8 mouse cellular contexts compared by ENCODE assay signal in genomic region chr4:47050167-47050566, GRCm38 (mm10). TPM values are rescaled to one million over a fixed set of nuclear protein-coding genes. Genes with fewer than 3 reads are reported as not detected.
DNase-seq lines count a peak whose midpoint lies in the region; ATAC-seq and TF ChIP-seq lines count a peak whose summit lies in the region.

No protein-coding gene starts in this region.

- H3K9ac ChIP-seq in heart, embryonic 12.5 days = no peak overlapping the region
- no peak overlapping the region for H3K9ac ChIP-seq in liver, embryonic 13.5 days
- no peak overlapping the region for H3K9ac ChIP-seq in neural tube, embryonic 13.5 days
- no peak overlapping the region for H3K9ac ChIP-seq in stomach, postnatal 0 days (ENCODE audit: low read length)

- peaks cover 15% of the 10 kb centered on the region; the same call in 1 of the 2 replicates for H3K27me3 ChIP-seq in heart, embryonic 12.5 days (replicated peaks)
- H3K27me3 ChIP-seq in liver, embryonic 13.5 days = peaks cover 44% of the 10 kb centered on the region
- no peaks in the 10 kb centered on the region for H3K27me3 ChIP-seq in neural tube, embryonic 13.5 days
- no peaks in the 10 kb centered on the region for H3K27me3 ChIP-seq in stomach, postnatal 0 days (ENCODE audit: control insufficient read depth, insufficient read depth, low read length)

- no peak for TF ChIP-seq EP300 in stomach, postnatal 0 days (optimal IDR thresholded peaks at IDR 0.05)

- H3K4me1 ChIP-seq in heart, embryonic 12.5 days (replicated peaks) = peaks cover 18% of the 10 kb centered on the region
- no peaks in the 10 kb centered on the region for H3K4me1 ChIP-seq in liver, embryonic 13.5 days (replicated peaks)
- H3K4me1 ChIP-seq in neural tube, embryonic 13.5 days (replicated peaks) = peaks cover 20% of the 10 kb centered on the region
- no peaks in the 10 kb centered on the region; the same call in 1 of the 2 replicates for H3K4me1 ChIP-seq in stomach, postnatal 0 days (replicated peaks; ENCODE audit: control insufficient read depth, insufficient read depth)

- TF ChIP-seq CTCF in brain, embryonic 14.5 days (IDR thresholded peaks at IDR 0.05; ENCODE audit: borderline replicate concordance, extremely low read depth, insufficient read depth, insufficient read length) = peak; percentile 84
- TF ChIP-seq CTCF in stomach, postnatal 0 days (IDR thresholded peaks at IDR 0.05; ENCODE audit: low read depth) = peak; percentile 98

- no peak for TF ChIP-seq POLR2A in brain, embryonic 14.5 days (IDR thresholded peaks at IDR 0.05; ENCODE audit: borderline replicate concordance, extremely low read depth, insufficient read depth, insufficient read length, poor library complexity, severe bottlenecking)

- no peak overlapping the region for H3K4me3 ChIP-seq in heart, embryonic 12.5 days
- H3K4me3 ChIP-seq in liver, embryonic 13.5 days (replicated peaks) = no peak overlapping the region
- H3K4me3 ChIP-seq in neural tube, embryonic 13.5 days = no peak overlapping the region
- H3K4me3 ChIP-seq in stomach, postnatal 0 days (ENCODE audit: low read depth, low read length) = no peak overlapping the region

- H3K36me3 ChIP-seq in heart, embryonic 12.5 days = no peaks in the 10 kb centered on the region
- H3K36me3 ChIP-seq in liver, embryonic 13.5 days = no peaks in the 10 kb centered on the region
- no peaks in the 10 kb centered on the region for H3K36me3 ChIP-seq in neural tube, embryonic 13.5 days
- peaks cover 2% of the 10 kb centered on the region; the same call in 1 of the 2 replicates for H3K36me3 ChIP-seq in stomach, postnatal 0 days (ENCODE audit: control insufficient read depth, insufficient read depth, low read length)

- 0% methylated on average over 1 of the region's 1 CpGs for WGBS in heart, embryonic 12.5 days
- 4% methylated on average over 1 of the region's 1 CpGs for WGBS in liver, embryonic 13.5 days (ENCODE audit: insufficient replicate concordance)
- 0% methylated on average over 1 of the region's 1 CpGs for WGBS in neural tube, embryonic 13.5 days
- 0% methylated on average over 1 of the region's 1 CpGs for WGBS in stomach, postnatal 0 days

- H3K9me3 ChIP-seq in heart, embryonic 12.5 days (replicated peaks) = no peaks in the 10 kb centered on the region
- no peaks in the 10 kb centered on the region for H3K9me3 ChIP-seq in liver, embryonic 13.5 days (replicated peaks)
- H3K9me3 ChIP-seq in neural tube, embryonic 13.5 days = no peaks in the 10 kb centered on the region
- no peaks in the 10 kb centered on the region for H3K9me3 ChIP-seq in stomach, postnatal 0 days (ENCODE audit: control insufficient read depth, low read length)

- peak; percentile 76 for DNase-seq in brain, embryonic 14.5 days (ENCODE audit: low read depth)
- peak; percentile 95 for DNase-seq in kidney, postnatal 10 days
- peak; percentile 31 for DNase-seq in liver, embryonic 13.5 days
- peak; percentile 90 for DNase-seq in stomach, postnatal 0 days (ENCODE audit: low spot score)

- no peak overlapping the region for H3K27ac ChIP-seq in heart, embryonic 12.5 days (ENCODE audit: poor library complexity, severe bottlenecking)
- no peak overlapping the region for H3K27ac ChIP-seq in liver, embryonic 13.5 days
- H3K27ac ChIP-seq in neural tube, embryonic 13.5 days (replicated peaks) = 0 out of 2 replicates have a peak overlapping the region, but pooled peaks have one; percentile 9
- no peak overlapping the region for H3K27ac ChIP-seq in stomach, postnatal 0 days (replicated peaks)

- no peak overlapping the region for H3K4me2 ChIP-seq in heart, embryonic 12.5 days
- no peak overlapping the region for H3K4me2 ChIP-seq in liver, embryonic 13.5 days
- H3K4me2 ChIP-seq in neural tube, embryonic 13.5 days = no peak overlapping the region
- H3K4me2 ChIP-seq in stomach, postnatal 0 days (replicated peaks; ENCODE audit: low read depth) = no peak overlapping the region

- ATAC-seq in CD4-positive, CD25-positive, alpha-beta regulatory T cell, adult 4 months = peak; percentile 32
- ATAC-seq in erythroid progenitor cell, adult 5-6 weeks (replicated peaks; ENCODE audit: low FRiP score, poor library complexity, severe bottlenecking) = peak; percentile 53; the same call in 1 of the 2 replicates
- ATAC-seq in heart, embryonic 12.5 days (ENCODE audit: insufficient number of reproducible peaks, low FRiP score) = peak; percentile 13; the same call in 1 of the 2 replicates
- ATAC-seq in liver, embryonic 13.5 days (ENCODE audit: low read depth) = no peak
- ATAC-seq in neural tube, embryonic 13.5 days (ENCODE audit: low read depth) = peak; percentile 58
- peak; percentile 70 for ATAC-seq in stomach, postnatal 0 days (ENCODE audit: low FRiP score, low TSS enrichment)

RNA-seq across cellular contexts. Expression of gene Anks6, which starts 7.1 kb away (rescaled TPM):
- polyA plus RNA-seq in CD4-positive, CD25-positive, alpha-beta regulatory T cell, adult 4 months (2017; shearing (Covaris generic)) = not detected
- polyA plus RNA-seq in brain, embryonic 14.5 days (2012; rRNA removed) = 17.2 and 17.3 TPM in 2 replicates
- total RNA-seq in erythroid progenitor cell, adult 5-6 weeks (2015; ENCODE audit: low replicate concordance) = not detected in 2 replicates
- not detected in 2 replicates for total RNA-seq in erythroid progenitor cell, adult 5-6 weeks (2017; ENCODE audit: low replicate concordance)
- polyA plus RNA-seq in heart, embryonic 12.5 days (2016; fragmentation: Nextera tagmentation; extraction: Ambion mirVana) = 2.7 and 3.0 TPM in 2 replicates
- polyA plus RNA-seq in liver, embryonic 13.5 days (2015; fragmentation: Nextera tagmentation; extraction: Ambion mirVana) = 0.10 and 0.13 TPM in 2 replicates
- 4.4 and 4.8 TPM in 2 replicates for polyA plus RNA-seq in neural tube, embryonic 13.5 days (2015; fragmentation: Nextera tagmentation; extraction: Ambion mirVana)
- polyA plus RNA-seq in stomach, postnatal 0 days (2015; fragmentation: Nextera tagmentation; extraction: Ambion mirVana) = 3.7 and 4.6 TPM in 2 replicates

RNA-seq across cellular contexts. Expression of gene Galnt12, which starts 41.5 kb away (rescaled TPM):
- 1 to 10 TPM; 5.3 to 8.7 TPM for polyA plus RNA-seq in CD4-positive, CD25-positive, alpha-beta regulatory T cell, adult 4 months (2017; shearing (Covaris generic))
- 1.5 and 2.1 TPM in 2 replicates for polyA plus RNA-seq in brain, embryonic 14.5 days (2012; rRNA removed)
- 1.4 TPM in 1 of 2 replicates, not detected in the other for total RNA-seq in erythroid progenitor cell, adult 5-6 weeks (2015; ENCODE audit: low replicate concordance)
- total RNA-seq in erythroid progenitor cell, adult 5-6 weeks (2017; ENCODE audit: low replicate concordance) = 0.90 TPM in 1 of 2 replicates, not detected in the other
- polyA plus RNA-seq in heart, embryonic 12.5 days (2016; fragmentation: Nextera tagmentation; extraction: Ambion mirVana) = 1.8 and 2.2 TPM in 2 replicates
- 0.40 and 0.56 TPM in 2 replicates for polyA plus RNA-seq in liver, embryonic 13.5 days (2015; fragmentation: Nextera tagmentation; extraction: Ambion mirVana)
- 1.1 and 1.2 TPM in 2 replicates for polyA plus RNA-seq in neural tube, embryonic 13.5 days (2015; fragmentation: Nextera tagmentation; extraction: Ambion mirVana)
- polyA plus RNA-seq in stomach, postnatal 0 days (2015; fragmentation: Nextera tagmentation; extraction: Ambion mirVana) = 57.9 and 59.9 TPM in 2 replicates

RNA-seq across cellular contexts. Expression of gene Gabbr2, which starts 58.5 kb away (rescaled TPM):
- under 1 TPM in 1 of 2 experiments, not detected in 1; 0.32 TPM for polyA plus RNA-seq in CD4-positive, CD25-positive, alpha-beta regulatory T cell, adult 4 months (2017; shearing (Covaris generic))
- 10.2 and 25.0 TPM in 2 replicates for polyA plus RNA-seq in brain, embryonic 14.5 days (2012; rRNA removed)
- not detected in 2 replicates for total RNA-seq in erythroid progenitor cell, adult 5-6 weeks (2015; ENCODE audit: low replicate concordance)
- 0.38 and 1.2 TPM in 2 replicates for total RNA-seq in erythroid progenitor cell, adult 5-6 weeks (2017; ENCODE audit: low replicate concordance)
- 0.05 and 0.06 TPM in 2 replicates for polyA plus RNA-seq in heart, embryonic 12.5 days (2016; fragmentation: Nextera tagmentation; extraction: Ambion mirVana)
- polyA plus RNA-seq in liver, embryonic 13.5 days (2015; fragmentation: Nextera tagmentation; extraction: Ambion mirVana) = 0.09 TPM in 2 replicates
- polyA plus RNA-seq in neural tube, embryonic 13.5 days (2015; fragmentation: Nextera tagmentation; extraction: Ambion mirVana) = 4.3 and 5.0 TPM in 2 replicates
- 0.04 and 0.06 TPM in 2 replicates for polyA plus RNA-seq in stomach, postnatal 0 days (2015; fragmentation: Nextera tagmentation; extraction: Ambion mirVana)

Comparison
In these comparisons a context has a peak if more than half of its experiments do, and no peak if none do; other contexts are left out.
1. DNase-seq: peak in every context shown above with its lines; median percentile 95 in kidney, postnatal 10 days; 90 in stomach, postnatal 0 days; 76 in brain, embryonic 14.5 days; 31 in liver, embryonic 13.5 days.